Mouse (Mus musculus) forebrain, postnatal 0 days (tissue): ENCODE measurements around the gene Galntl6. TPM values are rescaled to one million over a fixed set of nuclear protein-coding genes. Genes with fewer than 3 reads are reported as not detected.

Experiments
- ATAC-seq: fragments of 200-750 bp; cut with Nextera tagmentation; 2 replicates; pipeline ENCODE4 v1.8.0; 2017; ENCODE audit warnings: mild to moderate bottlenecking, moderate library complexity
- DNase-seq: peaks from one replicate; pipeline ENCODE4 v3.0.0-alpha.2; 2015
- H3K27ac ChIP-seq: fragments of 300-500 bp; sonication (generic); 2 replicates; pipeline ENCODE4 v1.5.1; 2014; ENCODE audit warnings: low read depth, mild to moderate bottlenecking, antibody characterized with exemption, low read length, moderate library complexity, mixed read lengths
- H3K27me3 ChIP-seq: fragments of 300-500 bp; sonication (generic); 2 replicates; pipeline ENCODE4 v1.6.1; 2014; ENCODE audit warnings: mild to moderate bottlenecking, low read length, mixed read lengths; ENCODE audit not compliant: insufficient read depth
- H3K36me3 ChIP-seq: fragments of 300-500 bp; sonication (generic); 2 replicates; pipeline ENCODE4 v1.6.1; 2014; ENCODE audit warnings: mild to moderate bottlenecking, moderate library complexity; ENCODE audit not compliant: insufficient read depth
- H3K4me1 ChIP-seq: fragments of 300-500 bp; sonication (generic); 2 replicates; pipeline ENCODE4 v1.6.1; 2014; ENCODE audit warnings: antibody characterized with exemption; ENCODE audit not compliant: insufficient read depth
- H3K4me2 ChIP-seq: fragments of 300-500 bp; sonication (generic); 2 replicates; pipeline ENCODE4 v1.6.1; 2014; ENCODE audit warnings: low read depth, mild to moderate bottlenecking, moderate library complexity
- H3K4me3 ChIP-seq: fragments of 300-500 bp; sonication (generic); 2 replicates; pipeline ENCODE4 v1.5.1; 2014; ENCODE audit warnings: low read depth, low read length, mixed read lengths
- H3K9ac ChIP-seq: fragments of 300-500 bp; sonication (generic); 2 replicates; pipeline ENCODE4 v1.6.1; 2014; ENCODE audit warnings: mild to moderate bottlenecking
- H3K9me3 ChIP-seq: fragments of 300-500 bp; sonication (generic); 2 replicates; pipeline ENCODE4 v1.6.1; 2016; ENCODE audit warnings: low read length
- CTCF ChIP-seq: sonication (generic); IDR thresholded peaks from 2 replicates; pipeline ENCODE4 v1.5.1; 2016; ENCODE audit warnings: antibody characterized with exemption, control low read depth, low read depth
- WGBS: fragments of 180-500 bp; shearing (Covaris S2); extraction: QIAGEN DNeasy Blood & Tissue Kit; methylation state at CpG from one replicate; pipeline ENCODE4 v1.1.7; 2014; 5-methylcytosine and 5-hydroxymethylcytosine counted together
- polyA plus RNA-seq: library from polyadenylated mRNA; unstranded; fragments of >200 nt; fragmentation: Nextera tagmentation; extraction: Ambion mirVana; gene quantifications from 2 replicates; pipeline ENCODE4 v1.2.1, GENCODE M21; 2015
- total RNA-seq: library from RNA; depleted of rRNA; stranded (reverse); fragments of >200 nt; gene quantifications from 2 replicates; pipeline ENCODE4 v1.2.3, GENCODE M21; 2014

Gene Galntl6
- total and polyA plus RNA-seq, 2 experiments from 2014 or later, result 15.0 to 27.8 TPM

DNA sequence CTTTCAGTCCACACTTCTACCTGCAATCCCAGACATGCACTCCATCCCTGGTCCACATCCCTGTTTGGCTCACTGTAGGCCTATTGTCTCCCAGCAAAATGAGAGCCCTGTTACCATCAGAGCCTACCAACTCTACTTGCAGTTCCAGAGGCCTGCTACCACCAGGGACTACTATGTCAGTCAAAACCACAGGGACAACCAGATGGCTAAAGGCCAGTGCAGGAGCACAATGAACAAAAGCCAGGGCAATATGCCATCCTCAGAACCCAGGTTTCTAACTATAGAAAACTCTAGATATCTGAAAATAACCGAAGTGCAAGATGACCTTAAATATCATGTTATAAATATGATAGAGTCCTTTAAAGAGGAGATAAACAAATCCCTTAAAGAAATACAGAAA lies 683.7 kb downstream of the Galntl6 start:
- TF ChIP-seq CTCF, result no peak
- H3K9me3 ChIP-seq, result no peaks in the 10 kb centered on the region
- no peaks in the 10 kb centered on the region for H3K27me3 ChIP-seq
- ATAC-seq (no peak), DNase-seq (no peak)
- no peaks in the 10 kb centered on the region for H3K4me1 ChIP-seq
- no peaks in the 10 kb centered on the region for H3K36me3 ChIP-seq
- H3K4me2 ChIP-seq, result no peak overlapping the region
- no peak overlapping the region for H3K4me3 ChIP-seq
- WGBS, result 82% methylated on average over 1 of the region's 1 CpGs
- H3K27ac ChIP-seq, result no peak overlapping the region
- no peak overlapping the region for H3K9ac ChIP-seq

- 54% methylated on average over 8 of the region's 8 CpGs for WGBS
- no peak overlapping the region for H3K4me2 ChIP-seq
- no peak overlapping the region for H3K4me3 ChIP-seq
- TF ChIP-seq CTCF, result no peak
- DNase-seq, result no peak
- H3K9me3 ChIP-seq, result no peaks in the 10 kb centered on the region
- no peaks in the 10 kb centered on the region for H3K36me3 ChIP-seq
- H3K27ac ChIP-seq, result no peak overlapping the region
- H3K4me1 ChIP-seq, result no peaks in the 10 kb centered on the region
- ATAC-seq, result no peak
- H3K9ac ChIP-seq, result no peak overlapping the region
- H3K27me3 ChIP-seq, result no peaks in the 10 kb centered on the region
Observed at GRCm38 (mm10) chr8:58217885-58218284, 694.6 kb downstream of the Galntl6 start.

DNA sequence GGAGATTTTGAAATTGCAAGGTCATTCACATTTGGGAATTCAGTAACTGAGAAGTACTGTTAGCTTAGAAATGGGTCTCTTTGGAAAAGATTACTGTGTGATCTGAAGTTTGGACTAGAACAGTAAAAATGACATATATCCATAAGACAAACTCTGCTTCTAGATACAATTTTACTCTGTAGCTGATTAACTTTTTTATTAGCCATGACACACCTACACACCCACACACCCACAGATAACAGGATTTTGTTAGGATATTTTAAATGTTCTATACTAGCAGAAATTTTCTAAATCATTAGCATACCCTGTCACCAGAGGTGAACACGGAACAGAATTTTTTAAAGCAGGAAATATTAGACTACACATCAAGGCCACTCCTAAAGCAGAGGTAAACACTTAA lies 722.7 kb downstream of the Galntl6 start:
- Histone ChIP-seq H3K4me3 (no peak overlapping the region), H3K4me1 (no peaks in the 10 kb centered on the region), H3K4me2 (no peak overlapping the region), H3K9me3 (no peaks in the 10 kb centered on the region), H3K9ac (no peak overlapping the region), H3K27ac (no peak overlapping the region), H3K36me3 (no peaks in the 10 kb centered on the region), H3K27me3 (no peaks in the 10 kb centered on the region)
- DNase-seq (no peak), ATAC-seq (no peak)
- WGBS, result 96% methylated on average over 1 of the region's 1 CpGs
- TF ChIP-seq CTCF, result no peak

DNA sequence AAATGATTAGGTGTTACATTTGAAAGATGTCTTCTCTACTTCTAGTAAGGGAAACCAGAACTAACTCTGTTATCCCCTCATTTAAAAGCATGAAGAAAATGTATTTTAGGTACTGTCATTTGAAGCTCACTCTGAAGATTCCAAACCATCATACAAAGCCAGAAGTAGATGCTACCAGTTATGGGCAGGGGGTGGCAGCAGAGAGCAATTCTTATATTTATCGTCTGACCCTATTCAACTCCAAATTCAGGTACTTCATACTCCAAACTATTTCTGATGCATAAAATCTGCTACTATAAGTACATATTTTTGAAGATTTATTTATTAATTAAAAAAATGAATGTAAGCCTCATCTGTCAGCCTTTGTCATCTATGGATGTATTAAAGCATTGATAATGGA lies 765.5 kb downstream of the Galntl6 start:
- H3K27ac ChIP-seq, result no peak overlapping the region
- H3K9ac ChIP-seq, result no peak overlapping the region
- H3K4me1 ChIP-seq, result no peaks in the 10 kb centered on the region
- DNase-seq (peak; percentile 74), ATAC-seq (peak; percentile 51; the same call in 1 of the 2 replicates)
- no peaks in the 10 kb centered on the region for H3K36me3 ChIP-seq
- no peaks in the 10 kb centered on the region for H3K27me3 ChIP-seq
- peak; percentile 75 for TF ChIP-seq CTCF
- H3K4me2 ChIP-seq, result no peak overlapping the region
- 9% methylated on average over 1 of the region's 1 CpGs for WGBS
- H3K4me3 ChIP-seq, result no peak overlapping the region
- no peaks in the 10 kb centered on the region for H3K9me3 ChIP-seq

DNA sequence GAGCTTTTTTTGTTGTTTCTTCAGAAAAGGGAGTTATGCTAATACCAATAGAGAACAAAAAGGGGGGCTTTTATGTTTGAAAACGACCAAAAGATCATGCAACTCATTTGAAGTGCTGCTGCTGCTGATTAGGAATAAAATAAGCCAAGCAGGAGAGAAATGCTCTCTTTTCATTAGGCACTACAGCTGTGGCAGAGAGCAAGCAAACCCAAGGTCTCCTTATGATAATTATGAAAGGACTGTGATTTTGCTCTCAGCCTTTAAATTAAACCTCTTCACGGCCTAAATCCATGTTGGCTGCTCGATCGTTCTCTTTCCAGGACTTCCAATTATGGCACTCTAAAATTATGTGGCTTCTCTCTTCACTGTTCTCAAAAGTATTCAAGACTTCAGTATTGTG lies 825.7 kb downstream of the Galntl6 start:
- H3K4me1 ChIP-seq, result no peaks in the 10 kb centered on the region
- no peak overlapping the region for H3K4me3 ChIP-seq
- no peaks in the 10 kb centered on the region for H3K9me3 ChIP-seq
- H3K27ac ChIP-seq, result no peak overlapping the region
- no peak for DNase-seq
- ATAC-seq, result peak; percentile 42; the same call in 1 of the 2 replicates
- no peaks in the 10 kb centered on the region for H3K27me3 ChIP-seq
- no peak for TF ChIP-seq CTCF
- WGBS, result 15% methylated on average over 4 of the region's 4 CpGs
- no peak overlapping the region for H3K9ac ChIP-seq
- H3K4me2 ChIP-seq, result no peak overlapping the region
- H3K36me3 ChIP-seq, result no peaks in the 10 kb centered on the region

- H3K4me2 ChIP-seq, result no peak overlapping the region
- H3K27me3 ChIP-seq, result no peaks in the 10 kb centered on the region
- H3K9ac ChIP-seq, result no peak overlapping the region
- H3K27ac ChIP-seq, result no peak overlapping the region
- H3K4me1 ChIP-seq, result no peaks in the 10 kb centered on the region
- no peaks in the 10 kb centered on the region for H3K36me3 ChIP-seq
- H3K9me3 ChIP-seq, result no peaks in the 10 kb centered on the region
- no peak for ATAC-seq
- no peak for TF ChIP-seq CTCF
- H3K4me3 ChIP-seq, result no peak overlapping the region
- no peak for DNase-seq
- WGBS, result 82% methylated on average over 6 of the region's 6 CpGs
Observed at GRCm38 (mm10) chr8:58084931-58085330, 827.5 kb downstream of the Galntl6 start.

DNA sequence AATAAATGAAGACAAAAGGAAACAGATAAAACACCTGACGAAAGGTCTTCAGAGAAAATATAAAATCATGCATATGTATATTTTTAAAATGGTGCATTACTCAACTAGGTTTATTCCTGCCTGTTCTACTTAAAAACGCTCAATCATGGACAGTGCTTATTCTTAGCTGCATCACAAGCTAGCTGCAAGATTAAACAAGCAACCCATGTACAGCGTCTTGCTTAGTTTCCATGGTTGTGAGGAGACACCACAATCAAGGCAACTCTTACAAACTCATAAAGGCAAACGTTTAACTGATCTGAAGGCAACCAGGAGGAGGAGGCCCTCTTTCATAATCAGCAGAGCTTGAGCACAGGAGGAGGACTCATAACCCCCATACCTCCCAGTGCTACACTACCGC lies 830.7 kb downstream of the Galntl6 start:
- ATAC-seq (no peak), DNase-seq (no peak)
- no peak overlapping the region for H3K4me3 ChIP-seq
- no peak overlapping the region for H3K27ac ChIP-seq
- no peaks in the 10 kb centered on the region for H3K36me3 ChIP-seq
- TF ChIP-seq CTCF, result no peak
- H3K4me1 ChIP-seq, result no peaks in the 10 kb centered on the region
- H3K27me3 ChIP-seq, result no peaks in the 10 kb centered on the region
- 88% methylated on average over 5 of the region's 5 CpGs for WGBS
- no peak overlapping the region for H3K9ac ChIP-seq
- no peak overlapping the region for H3K4me2 ChIP-seq
- no peaks in the 10 kb centered on the region for H3K9me3 ChIP-seq

GRCm38 (mm10) chr8:58074611-58075010 lies 837.8 kb downstream of the Galntl6 start:
- ATAC-seq, result no peak
- WGBS, result 48% methylated on average over 4 of the region's 4 CpGs

More at GRCm38 (mm10) chr8:58074611-58075010, 837.8 kb downstream of the Galntl6 start:
- no peak for TF ChIP-seq CTCF
- H3K4me2 ChIP-seq, result no peak overlapping the region
- no peaks in the 10 kb centered on the region for H3K4me1 ChIP-seq
- no peaks in the 10 kb centered on the region for H3K27me3 ChIP-seq
- no peak overlapping the region for H3K27ac ChIP-seq
- DNase-seq, result no peak
- H3K9me3 ChIP-seq, result no peaks in the 10 kb centered on the region
- H3K36me3 ChIP-seq, result no peaks in the 10 kb centered on the region
- H3K9ac ChIP-seq, result no peak overlapping the region
- no peak overlapping the region for H3K4me3 ChIP-seq
